Comparison of ENCODE assay signal across 8 mouse cellular contexts in the genomic region with DNA sequence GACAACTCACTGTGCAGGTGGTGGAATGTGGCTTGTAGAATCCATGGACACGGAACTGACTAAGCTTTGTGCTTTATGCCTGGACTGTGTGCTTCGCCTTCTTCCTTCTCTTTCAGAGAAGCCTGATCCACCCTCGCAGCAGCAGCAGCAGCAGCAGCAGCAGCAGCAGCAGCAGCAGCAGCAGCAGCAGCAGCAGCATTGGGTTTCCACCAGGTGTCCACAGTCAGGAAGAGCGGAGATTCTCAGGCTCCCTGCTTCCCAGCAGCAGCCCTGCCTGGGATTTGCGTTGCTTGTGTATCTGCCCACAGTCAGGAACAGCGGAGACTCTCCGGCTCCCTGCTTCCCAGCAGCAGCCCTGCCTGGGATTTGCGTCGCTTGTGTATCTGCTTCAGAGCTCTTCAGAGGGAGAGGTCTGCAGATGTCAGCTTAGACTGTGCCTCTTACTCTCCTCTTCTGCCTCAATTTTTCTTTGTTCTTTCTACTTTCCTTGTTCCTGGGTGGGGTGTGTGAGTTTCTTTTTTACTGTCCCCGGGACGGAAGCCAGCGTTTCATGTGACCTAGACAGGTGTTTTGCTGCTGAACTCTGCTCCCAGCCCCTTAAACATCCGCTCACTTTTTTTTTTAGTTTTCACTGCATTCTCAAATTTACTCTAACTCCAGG.
DNase-seq lines count a peak whose midpoint lies in the region; ATAC-seq lines count a peak whose summit lies in the region.

No protein-coding gene starts in this region.

- H3K27me3 ChIP-seq in lung, embryonic 16.5 days (ENCODE audit: control insufficient read depth, insufficient read depth, low read depth, low read length): peaks cover 2% of the 10 kb centered on the region; the same call in 1 of the 2 replicates
- H3K27me3 ChIP-seq in intestine, embryonic 15.5 days (replicated peaks): no peaks in the 10 kb centered on the region
- H3K27me3 ChIP-seq in neural tube, embryonic 14.5 days (ENCODE audit: control insufficient read depth, insufficient read depth, low read length): no peaks in the 10 kb centered on the region

- no peak for DNase-seq in lung, postnatal 36 days
- peak; percentile 54 for DNase-seq in embryo, embryonic 11 days
- DNase-seq in ovary, adult 18-20 months (ENCODE audit: low spot score): no peak
- DNase-seq in left cerebral cortex, adult 9 months (ENCODE audit: low spot score in 2 of 2): no peak

- WGBS in lung, embryonic 16.5 days: 15% methylated on average over 13 of the region's 13 CpGs
- WGBS in intestine, embryonic 15.5 days: 13% methylated on average over 13 of the region's 13 CpGs
- 19% methylated on average over 13 of the region's 13 CpGs for WGBS in neural tube, embryonic 14.5 days

- H3K4me1 ChIP-seq in lung, embryonic 16.5 days (replicated peaks; ENCODE audit: control insufficient read depth, insufficient read depth, low read length): peaks cover 5% of the 10 kb centered on the region
- peaks cover 3% of the 10 kb centered on the region; the same call in 1 of the 2 replicates for H3K4me1 ChIP-seq in intestine, embryonic 15.5 days (replicated peaks)
- H3K4me1 ChIP-seq in neural tube, embryonic 14.5 days (ENCODE audit: control insufficient read depth, insufficient read depth, low read length): no peaks in the 10 kb centered on the region

- H3K36me3 ChIP-seq in lung, embryonic 16.5 days (ENCODE audit: control insufficient read depth, insufficient read depth, low read length): no peaks in the 10 kb centered on the region
- no peaks in the 10 kb centered on the region for H3K36me3 ChIP-seq in intestine, embryonic 15.5 days
- no peaks in the 10 kb centered on the region for H3K36me3 ChIP-seq in neural tube, embryonic 14.5 days (ENCODE audit: control insufficient read depth, insufficient read depth, low read length)

- no peak for ATAC-seq in lung, embryonic 16.5 days (ENCODE audit: low read depth)
- peak; percentile 75 for ATAC-seq in intestine, embryonic 15.5 days
- peak; percentile 82; the same call in 1 of the 2 replicates for ATAC-seq in neural tube, embryonic 14.5 days (ENCODE audit: low read depth)
- ATAC-seq in granulocyte monocyte progenitor cell, adult 5-6 weeks (replicated peaks; ENCODE audit: poor library complexity, severe bottlenecking): no peak

- no peaks in the 10 kb centered on the region for H3K9me3 ChIP-seq in lung, embryonic 16.5 days (ENCODE audit: control insufficient read depth, low read length)
- H3K9me3 ChIP-seq in intestine, embryonic 15.5 days: no peaks in the 10 kb centered on the region
- H3K9me3 ChIP-seq in neural tube, embryonic 14.5 days (ENCODE audit: control insufficient read depth, low read length): no peaks in the 10 kb centered on the region

- peak overlapping the region; percentile 41 for H3K4me2 ChIP-seq in lung, embryonic 16.5 days (ENCODE audit: low read depth, low read length)
- peak overlapping the region; percentile 65 for H3K4me2 ChIP-seq in intestine, embryonic 15.5 days (replicated peaks)
- H3K4me2 ChIP-seq in neural tube, embryonic 14.5 days (ENCODE audit: low read depth, low read length): peak overlapping the region; percentile 38

- H3K9ac ChIP-seq in lung, embryonic 16.5 days (ENCODE audit: low read length): peak overlapping the region; percentile 60
- H3K9ac ChIP-seq in intestine, embryonic 15.5 days: peak overlapping the region; percentile 54
- H3K9ac ChIP-seq in neural tube, embryonic 14.5 days (replicated peaks; ENCODE audit: low read depth, low read length): 0 out of 2 replicates have a peak overlapping the region, but pooled peaks have one; percentile 21

- peak overlapping the region; percentile 24 for H3K4me3 ChIP-seq in lung, embryonic 16.5 days (ENCODE audit: low read length)
- H3K4me3 ChIP-seq in intestine, embryonic 15.5 days (replicated peaks): peak overlapping the region; percentile 32
- H3K4me3 ChIP-seq in neural tube, embryonic 14.5 days (ENCODE audit: low read depth, low read length): peak overlapping the region; percentile 7; the same call in 1 of the 2 replicates

- H3K27ac ChIP-seq in lung, embryonic 16.5 days (ENCODE audit: low read length): no peak overlapping the region
- peak overlapping the region; percentile 84 for H3K27ac ChIP-seq in intestine, embryonic 15.5 days
- H3K27ac ChIP-seq in neural tube, embryonic 14.5 days (ENCODE audit: low read depth, low read length): no peak overlapping the region

Comparison
In these comparisons a context has a peak if more than half of its experiments do, and no peak if none do; other contexts are left out.
1. ATAC-seq: peak in intestine, embryonic 15.5 days (single experiment) and neural tube, embryonic 14.5 days (single experiment); none in lung, embryonic 16.5 days (single experiment) and granulocyte monocyte progenitor cell, adult 5-6 weeks (single experiment).
2. Peak in every context shown above with its lines, with median percentiles within 50 percentile points of each other: H3K4me2 ChIP-seq, H3K4me3 ChIP-seq and H3K9ac ChIP-seq.